Mouse (Mus musculus) liver, embryonic 14.5 days (tissue): ENCODE data around the gene Grap2. TPM values are rescaled to one million over a fixed set of nuclear protein-coding genes. Genes with fewer than 3 reads are reported as not detected.

Experiments
- ATAC-seq: fragments of 200-750 bp; cut with Nextera tagmentation; 2 replicates; pipeline ENCODE4 v1.8.0; 2017; ENCODE audit warnings: moderate number of reproducible peaks, mild to moderate bottlenecking, moderate library complexity; ENCODE audit not compliant: insufficient read depth
- DNase-seq, 3 experiments: peaks; one replicate each; pipeline ENCODE4 v3.0.0-alpha.2; 2012 to 2013; ENCODE audit warnings: low read depth in 3 of 3, low spot score in 3 of 3
- H3K27ac ChIP-seq: fragments of 300-500 bp; sonication (generic); 2 replicates; pipeline ENCODE4 v1.5.1; 2014; ENCODE audit warnings: moderate library complexity, mild to moderate bottlenecking, control low read depth, inconsistent platforms
- H3K27me3 ChIP-seq: fragments of 300-500 bp; sonication (generic); 2 replicates; pipeline ENCODE4 v1.6.1; 2014; ENCODE audit warnings: mild to moderate bottlenecking, low read length, moderate library complexity; ENCODE audit not compliant: control insufficient read depth, insufficient read depth
- H3K36me3 ChIP-seq: fragments of 300-500 bp; sonication (generic); replicated peaks from 2 replicates; pipeline ENCODE4 v1.6.1; 2014; ENCODE audit warnings: low read depth; ENCODE audit not compliant: control insufficient read depth, insufficient read depth
- H3K4me1 ChIP-seq, 2 experiments: fragments of 200-500 bp in 1 of 2; fragments of 300-500 bp in 1 of 2; sonication (generic) in 1 of 2; replicated peaks; 2 replicates each; pipeline ENCODE4 v1.6.1; 2012 to 2014; ENCODE audit warnings: antibody characterized with exemption in 1 of 2, inconsistent platforms in 1 of 2, low read length in 1 of 2; ENCODE audit not compliant: control insufficient read depth in 2 of 2, insufficient read depth in 2 of 2
- H3K4me2 ChIP-seq: fragments of 300-500 bp; sonication (generic); 2 replicates; pipeline ENCODE4 v1.6.1; 2014; ENCODE audit warnings: low read depth, mild to moderate bottlenecking, control low read depth, moderate library complexity
- H3K4me3 ChIP-seq, 2 experiments: fragments of 200-500 bp in 1 of 2; fragments of 300-500 bp in 1 of 2; sonication (generic) in 1 of 2; 2 replicates each; pipeline ENCODE4 v1.5.1; 2012 to 2014; ENCODE audit warnings: low read depth in 2 of 2, low read length in 2 of 2, mild to moderate bottlenecking in 2 of 2, control low read depth in 1 of 2, inconsistent platforms in 1 of 2, moderate library complexity in 1 of 2; ENCODE audit not compliant: insufficient read depth in 1 of 2
- H3K9ac ChIP-seq: fragments of 300-500 bp; sonication (generic); replicated peaks from 2 replicates; pipeline ENCODE4 v1.6.1; 2014; ENCODE audit warnings: mild to moderate bottlenecking, control low read depth, moderate library complexity
- H3K9me3 ChIP-seq: fragments of 300-500 bp; sonication (generic); 2 replicates; pipeline ENCODE4 v1.6.1; 2016; ENCODE audit warnings: low read length, mixed read lengths; ENCODE audit not compliant: control insufficient read depth
- CTCF ChIP-seq: IDR thresholded peaks from 2 replicates; pipeline ENCODE4 v1.5.1; 2016; ENCODE audit warnings: antibody characterized with exemption, low read depth, control low read depth
- EP300 ChIP-seq: IDR thresholded peaks from 2 replicates; pipeline ENCODE4 v1.6.1; 2016; ENCODE audit warnings: antibody characterized with exemption, low read depth
- WGBS: fragments of 180-500 bp; shearing (Covaris S2); extraction: QIAGEN DNeasy Blood & Tissue Kit; methylation state at CpG from one replicate; pipeline ENCODE4 v1.1.7; 2014; ENCODE audit not compliant: insufficient replicate concordance; 5-methylcytosine and 5-hydroxymethylcytosine counted together
- polyA plus RNA-seq, 2 experiments: library from polyadenylated mRNA; depleted of rRNA in 1 of 2; stranded (reverse) in 1 of 2; unstranded in 1 of 2; fragments of >200 nt; fragmentation: Nextera tagmentation in 1 of 2; extraction: Ambion mirVana in 1 of 2; gene quantifications; 2 replicates each; pipeline versions ENCODE4 v1.2.1 to v1.2.3; 2012 to 2014

The Grap2 gene
- polyA plus RNA-seq, 2 experiments = 8.7 to 21.8 TPM

DNA sequence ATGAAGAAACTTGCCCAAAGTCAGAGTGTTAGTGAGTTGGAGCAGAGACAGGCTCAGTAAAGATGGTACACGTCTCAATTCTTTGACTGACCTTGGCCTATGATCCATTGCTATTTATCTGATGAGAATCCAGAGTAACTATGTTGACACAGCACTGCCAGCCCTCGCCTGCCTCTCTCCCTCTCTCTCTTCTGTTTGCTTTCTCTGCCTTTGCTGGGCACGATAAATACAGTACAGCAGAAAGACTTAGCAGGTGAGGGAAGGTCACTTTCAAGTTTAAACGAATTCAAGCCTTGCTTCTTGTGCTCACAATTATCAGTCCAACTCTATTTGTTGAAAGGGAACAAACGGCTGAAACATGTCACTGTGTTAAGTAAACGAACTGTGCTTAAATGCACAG is 27.0 kb upstream of the Grap2 start:
- ATAC-seq = no peak
- Histone ChIP-seq H3K4me1 (peaks cover 12 to 15% of the 10 kb centered on the region in 2 experiments), H3K4me3 (no peak overlapping the region), H3K9ac (no peak overlapping the region), H3K36me3 (no peaks in the 10 kb centered on the region), H3K9me3 (no peaks in the 10 kb centered on the region), H3K27ac (no peak overlapping the region), H3K4me2 (no peak overlapping the region), H3K27me3 (peaks cover 3% of the 10 kb centered on the region)
- DNase-seq = no peak
- TF ChIP-seq CTCF = no peak
- no peak for TF ChIP-seq EP300
- 53% methylated on average over 6 of the region's 6 CpGs for WGBS

DNA sequence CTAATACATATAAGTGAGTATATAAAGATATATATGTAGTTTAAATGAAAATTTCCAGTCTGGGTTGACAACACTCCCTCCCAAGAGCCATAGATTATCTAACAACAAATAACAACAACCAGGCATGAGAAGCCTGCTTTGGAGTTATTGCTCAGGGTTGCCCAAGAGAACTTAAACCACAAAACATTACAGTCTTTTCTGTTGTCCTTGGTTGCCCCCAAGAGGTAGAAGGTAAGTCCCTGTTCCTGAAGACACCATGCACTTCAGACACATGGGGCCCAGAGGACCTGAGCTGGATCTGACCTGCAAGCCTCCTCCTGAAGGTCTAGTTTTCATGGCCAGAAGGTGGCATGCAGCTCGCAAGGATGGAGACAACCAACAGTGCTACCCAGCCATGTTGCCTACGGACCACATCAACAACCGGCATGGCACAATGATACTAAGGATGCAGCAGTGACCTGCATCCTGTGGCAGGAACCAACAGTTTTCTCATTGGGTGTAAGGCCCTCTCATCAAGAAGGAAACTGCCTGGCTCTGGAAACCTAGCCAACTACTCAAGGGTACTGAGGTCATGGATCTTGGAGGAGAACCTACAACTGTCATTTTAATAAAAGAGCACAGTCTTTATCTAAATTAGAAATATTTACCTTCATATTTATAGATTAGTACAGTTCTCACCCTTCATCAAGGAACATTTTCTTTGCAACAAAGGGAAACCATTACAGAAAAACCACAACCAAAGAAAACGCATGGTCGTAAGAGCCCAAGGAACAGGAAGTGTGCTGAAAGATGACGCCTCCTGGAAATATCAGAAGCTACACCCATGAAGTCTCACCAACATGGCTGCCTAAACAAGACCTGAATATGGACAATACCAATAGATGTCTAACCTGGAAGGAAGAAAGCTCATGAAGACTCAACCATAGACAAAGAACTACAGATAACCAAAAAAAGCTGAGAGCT is 17.3 kb upstream of the Grap2 start:
- peaks cover 0 to 3% of the 10 kb centered on the region in 2 experiments; a peak in 1 of 4 replicates for H3K4me1 ChIP-seq
- H3K9me3 ChIP-seq = no peaks in the 10 kb centered on the region
- H3K4me2 ChIP-seq = no peak overlapping the region
- WGBS = 57% methylated on average over 6 of the region's 6 CpGs
- H3K9ac ChIP-seq = no peak overlapping the region
- H3K27ac ChIP-seq = no peak overlapping the region
- DNase-seq (no peak), ATAC-seq (no peak)
- no peak overlapping the region for H3K4me3 ChIP-seq
- TF ChIP-seq CTCF (peak; percentile 26), EP300 (no peak)
- H3K27me3 ChIP-seq = no peaks in the 10 kb centered on the region; the same call in 1 of the 2 replicates
- H3K36me3 ChIP-seq = no peaks in the 10 kb centered on the region

DNA sequence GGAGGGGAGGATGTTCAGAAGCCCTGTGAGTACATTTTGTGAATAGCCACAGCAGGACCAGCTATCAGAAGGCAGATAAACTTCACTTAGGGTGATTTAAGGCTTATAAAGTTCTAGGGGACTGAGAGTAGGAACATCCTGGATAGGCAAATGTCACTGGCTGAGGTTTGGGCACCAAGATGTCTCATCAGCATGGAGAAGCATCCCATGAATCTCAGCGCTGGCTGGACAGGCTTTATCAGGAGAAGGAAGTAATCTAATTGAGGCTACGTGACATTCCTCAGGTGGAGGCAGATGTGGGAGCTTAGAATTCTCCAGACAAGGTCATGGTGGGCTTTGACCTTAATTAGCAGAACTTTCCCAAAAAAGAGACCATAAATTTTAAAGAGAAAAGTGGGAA is 16.4 kb upstream of the Grap2 start:
- no peak overlapping the region for H3K9ac ChIP-seq
- H3K27me3 ChIP-seq = peaks cover 3% of the 10 kb centered on the region
- H3K9me3 ChIP-seq = no peaks in the 10 kb centered on the region
- H3K4me3 ChIP-seq = no peak overlapping the region
- H3K27ac ChIP-seq = no peak overlapping the region
- peaks cover 0 to 3% of the 10 kb centered on the region in 2 experiments; a peak in 1 of 4 replicates for H3K4me1 ChIP-seq
- WGBS = 50% methylated on average over 2 of the region's 2 CpGs
- ATAC-seq (no peak), DNase-seq (no peak)
- H3K4me2 ChIP-seq = no peak overlapping the region
- no peaks in the 10 kb centered on the region for H3K36me3 ChIP-seq
- no peak for TF ChIP-seq EP300
- TF ChIP-seq CTCF = no peak

DNA sequence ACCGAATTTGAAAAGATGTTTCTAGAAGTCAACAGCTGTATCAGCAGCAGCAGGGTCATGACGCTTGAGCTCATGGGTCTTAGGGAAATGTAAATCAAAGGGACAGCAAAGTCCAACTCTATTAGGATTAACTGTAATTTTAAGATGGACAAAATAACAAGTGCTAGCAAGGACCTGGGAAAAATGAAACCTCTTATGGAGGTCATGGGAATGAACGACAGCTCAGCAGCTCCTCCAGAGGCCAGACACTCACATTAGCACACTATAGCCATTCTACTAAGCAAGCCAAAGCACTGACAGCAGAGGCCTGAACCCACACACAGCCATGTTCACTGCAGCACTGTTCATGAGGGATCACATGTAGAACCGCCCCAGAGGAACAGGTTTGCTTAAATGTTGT is 14.6 kb upstream of the Grap2 start:
- H3K4me1 ChIP-seq = peaks cover 0 to 3% of the 10 kb centered on the region in 2 experiments; a peak in 1 of 4 replicates
- no peaks in the 10 kb centered on the region for H3K9me3 ChIP-seq
- DNase-seq (no peak), ATAC-seq (no peak)
- H3K36me3 ChIP-seq = no peaks in the 10 kb centered on the region
- no peak overlapping the region for H3K9ac ChIP-seq
- peaks cover 3% of the 10 kb centered on the region for H3K27me3 ChIP-seq
- no peak overlapping the region for H3K27ac ChIP-seq
- TF ChIP-seq CTCF = peak; percentile 41
- no peak for TF ChIP-seq EP300
- H3K4me2 ChIP-seq = no peak overlapping the region
- no peak overlapping the region for H3K4me3 ChIP-seq
- WGBS = 57% methylated on average over 4 of the region's 4 CpGs

DNA sequence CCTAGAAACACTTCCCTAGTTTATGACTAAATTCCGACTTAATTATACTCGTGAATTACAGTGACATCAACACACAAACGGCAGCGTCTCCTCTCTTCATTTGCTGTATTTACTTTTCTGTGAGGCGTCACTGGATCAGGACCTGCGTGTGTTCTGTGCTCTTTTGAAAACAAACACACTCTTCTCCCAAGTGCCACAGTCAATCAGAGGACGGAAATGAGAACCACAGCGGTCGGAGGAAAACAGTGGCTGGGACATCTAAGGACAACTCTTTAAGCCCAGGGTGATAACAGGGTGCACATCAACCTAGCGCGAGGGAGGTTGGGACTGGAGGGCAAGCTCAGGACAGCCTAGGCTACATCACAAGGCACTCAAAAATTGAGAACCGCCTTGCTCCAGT is 12.9 kb upstream of the Grap2 start:
- no peak for ATAC-seq
- no peaks in the 10 kb centered on the region for H3K36me3 ChIP-seq
- no peak overlapping the region for H3K4me2 ChIP-seq
- TF ChIP-seq EP300 = no peak
- TF ChIP-seq CTCF = no peak
- 40% methylated on average over 12 of the region's 12 CpGs for WGBS
- H3K9me3 ChIP-seq = no peaks in the 10 kb centered on the region
- H3K9ac ChIP-seq = no peak overlapping the region
- H3K4me3 ChIP-seq = no peak overlapping the region
- no peak for DNase-seq
- H3K4me1 ChIP-seq = peaks cover 0 to 3% of the 10 kb centered on the region in 2 experiments; a peak in 1 of 4 replicates
- peaks cover 3% of the 10 kb centered on the region for H3K27me3 ChIP-seq
- H3K27ac ChIP-seq = no peak overlapping the region
